Mouse (Mus musculus): Measurements from ENCODE around the gene Chfr. TPM values are rescaled to one million over a fixed set of nuclear protein-coding genes. Genes with fewer than 3 reads are reported as not detected.

Gene Chfr
- total and polyA plus RNA-seq, 2 experiments = 18.4 to 19.8 TPM

- Histone ChIP-seq H3K79me2 (ENCODE audit: control insufficient read depth, insufficient read depth, low read length) (no peaks in the 10 kb centered on the region; the same call in 1 of the 2 replicates), H3K27ac (replicated peaks; ENCODE audit: insufficient read depth, low read depth, low read length) (no peak overlapping the region), H3K9ac (ENCODE audit: low read depth, low read length) (no peak overlapping the region), H3K27me3 (ENCODE audit: control insufficient read depth, insufficient read depth, low read length) (no peaks in the 10 kb centered on the region), H3K4me3 (ENCODE audit: insufficient read depth, low read depth, low read length) (no peak overlapping the region), H3K36me3 (ENCODE audit: control insufficient read depth, insufficient read depth, low read length) (peaks cover 84% of the 10 kb centered on the region), H3K4me1 (ENCODE audit: control insufficient read depth, insufficient read depth, low read length) (no peaks in the 10 kb centered on the region)
- no peak for DNase-seq (ENCODE audit: extremely low read depth, low read depth, low spot score)
- WGBS = 88% methylated on average over 3 of the region's 3 CpGs
- TF ChIP-seq POLR2A (IDR thresholded peaks at IDR 0.05; ENCODE audit: extremely low read depth, insufficient read depth, low read length) (no peak), CTCF (IDR thresholded peaks at IDR 0.05; ENCODE audit: low read depth, low read length) (no peak)
Observed at GRCm38 (mm10) chr5:110216780-110217179, 81.1 kb downstream of the Chfr start.

- DNase-seq (ENCODE audit: extremely low read depth, low read depth, low spot score) = no peak
- TF ChIP-seq POLR2A (IDR thresholded peaks at IDR 0.05; ENCODE audit: extremely low read depth, insufficient read depth, low read length) (no peak), CTCF (IDR thresholded peaks at IDR 0.05; ENCODE audit: low read depth, low read length) (no peak)
- Histone ChIP-seq H3K4me1 (ENCODE audit: control insufficient read depth, insufficient read depth, low read length) (no peaks in the 10 kb centered on the region), H3K27ac (replicated peaks; ENCODE audit: insufficient read depth, low read depth, low read length) (no peak overlapping the region), H3K9ac (ENCODE audit: low read depth, low read length) (no peak overlapping the region), H3K36me3 (ENCODE audit: control insufficient read depth, insufficient read depth, low read length) (peaks cover 77% of the 10 kb centered on the region), H3K79me2 (ENCODE audit: control insufficient read depth, insufficient read depth, low read length) (no peaks in the 10 kb centered on the region), H3K4me3 (ENCODE audit: insufficient read depth, low read depth, low read length) (no peak overlapping the region), H3K27me3 (ENCODE audit: control insufficient read depth, insufficient read depth, low read length) (no peaks in the 10 kb centered on the region)
- WGBS = 92% methylated on average over 4 of the region's 4 CpGs
Observed at GRCm38 (mm10) chr5:110220331-110220730, 84.7 kb downstream of the Chfr start.

Other genes starting within 250 kb of the Chfr start
- 0.07 TPM in 1 of 2 replicates, not detected in the other for gene Gm15446, start 212.4 kb upstream of the Chfr start, total RNA-seq (2014; rRNA removed)
- gene Gm15446, start 212.4 kb upstream of the Chfr start, polyA plus RNA-seq (2012; rRNA removed) = 1.0 and 3.1 TPM in 2 replicates
- 2.7 and 7.2 TPM in 2 replicates for gene Zfp932, start 139.3 kb upstream of the Chfr start, total RNA-seq (2014; rRNA removed)
- gene Zfp932, start 139.3 kb upstream of the Chfr start, polyA plus RNA-seq (2012; rRNA removed) = 1.5 and 2.0 TPM in 2 replicates
- gene Gm17655, start 63.3 kb upstream of the Chfr start, total RNA-seq (2014; rRNA removed) = 0.54 and 0.65 TPM in 2 replicates
- gene Gm17655, start 63.3 kb upstream of the Chfr start, polyA plus RNA-seq (2012; rRNA removed) = not detected in 2 replicates
- 1.7 and 2.9 TPM in 2 replicates for gene Gm35315, start 41.4 kb upstream of the Chfr start, total RNA-seq (2014; rRNA removed)
- gene Gm35315, start 41.4 kb upstream of the Chfr start, polyA plus RNA-seq (2012; rRNA removed) = 0.20 and 0.26 TPM in 2 replicates
- 0.13 and 0.92 TPM in 2 replicates for gene Plcxd1, start 35.9 kb upstream of the Chfr start, total RNA-seq (2014; rRNA removed)
- 0.62 and 2.0 TPM in 2 replicates for gene Plcxd1, start 35.9 kb upstream of the Chfr start, polyA plus RNA-seq (2012; rRNA removed)
- 9.0 and 10.7 TPM in 2 replicates for gene Gtpbp6, start 27.6 kb upstream of the Chfr start, total RNA-seq (2014; rRNA removed)
- 32.9 and 45.2 TPM in 2 replicates for gene Gtpbp6, start 27.6 kb upstream of the Chfr start, polyA plus RNA-seq (2012; rRNA removed)
- gene Zfp605, start 25.8 kb upstream of the Chfr start, total RNA-seq (2014; rRNA removed) = 2.5 and 2.6 TPM in 2 replicates
- 0.19 and 0.32 TPM in 2 replicates for gene Zfp605, start 25.8 kb upstream of the Chfr start, polyA plus RNA-seq (2012; rRNA removed)
- gene Golga3, start 40.9 kb downstream of the Chfr start, total RNA-seq (2014; rRNA removed) = 11.6 TPM in 2 replicates
- 4.3 and 5.4 TPM in 2 replicates for gene Golga3, start 40.9 kb downstream of the Chfr start, polyA plus RNA-seq (2012; rRNA removed)
- 16.5 and 17.0 TPM in 2 replicates for gene Ankle2, start 95.2 kb downstream of the Chfr start, total RNA-seq (2014; rRNA removed)
- gene Ankle2, start 95.2 kb downstream of the Chfr start, polyA plus RNA-seq (2012; rRNA removed) = 4.9 and 5.6 TPM in 2 replicates
- 15.1 and 16.7 TPM in 2 replicates for gene Pgam5, start 134.1 kb downstream of the Chfr start, total RNA-seq (2014; rRNA removed)
- gene Pgam5, start 134.1 kb downstream of the Chfr start, polyA plus RNA-seq (2012; rRNA removed) = 15.0 TPM in 2 replicates
- 238 and 259 TPM in 2 replicates for gene Pxmp2, start 150.3 kb downstream of the Chfr start, total RNA-seq (2014; rRNA removed)
- gene Pxmp2, start 150.3 kb downstream of the Chfr start, polyA plus RNA-seq (2012; rRNA removed) = 163 and 206 TPM in 2 replicates
- 1.9 and 3.1 TPM in 2 replicates for gene Pole, start 150.5 kb downstream of the Chfr start, total RNA-seq (2014; rRNA removed)
- gene Pole, start 150.5 kb downstream of the Chfr start, polyA plus RNA-seq (2012; rRNA removed) = 0.93 and 1.1 TPM in 2 replicates
- not detected in 2 replicates for gene P2rx2, start 207.4 kb downstream of the Chfr start, total RNA-seq (2014; rRNA removed)
- 0.07 TPM in 1 of 2 replicates, not detected in the other for gene P2rx2, start 207.4 kb downstream of the Chfr start, polyA plus RNA-seq (2012; rRNA removed)
- not detected in 2 replicates for gene Lrcol1, start 208.9 kb downstream of the Chfr start, total RNA-seq (2014; rRNA removed)
- not detected in 2 replicates for gene Lrcol1, start 208.9 kb downstream of the Chfr start, polyA plus RNA-seq (2012; rRNA removed)